In genomic region chr10:75032395-75032794, GRCm38 (mm10) we compare ENCODE assay signal across 9 mouse cellular contexts. TPM values are rescaled to one million over a fixed set of nuclear protein-coding genes. Genes with fewer than 3 reads are reported as not detected.
DNase-seq lines count a peak whose midpoint lies in the region; ATAC-seq and TF ChIP-seq lines count a peak whose summit lies in the region.
"Had no signal": no experiment of that assay in that cellular context is flagged by ENCODE, and none has a peak within 500 bp of the region (broad histone marks: within the 10 kb centered on the region; RNA-seq: fewer than 3 reads in every experiment).

TSS of gene Rsph14 (minus strand) at chr10:75032586.

- TF ChIP-seq EP300 in heart, postnatal 0 days (IDR thresholded peaks at IDR 0.05; ENCODE audit: low read depth) = no peak

- H3K4me2 ChIP-seq in embryonic facial prominence, embryonic 12.5 days (replicated peaks) = peak within 1 kb of the TSS; percentile 32; the same call in 1 of the 2 replicates
- H3K4me2 ChIP-seq in heart, postnatal 0 days (ENCODE audit: low read depth, low read length) = no peak within 1 kb of the TSS
- H3K4me2 ChIP-seq in intestine, postnatal 0 days (replicated peaks; ENCODE audit: low read depth) = no peak within 1 kb of the TSS

- H3K9ac ChIP-seq in embryonic facial prominence, embryonic 12.5 days = no peak within 1 kb of the TSS
- H3K9ac ChIP-seq in heart, postnatal 0 days (replicated peaks; ENCODE audit: low read depth, low read length) = no peak within 1 kb of the TSS
- H3K9ac ChIP-seq in intestine, postnatal 0 days (ENCODE audit: low read depth, low read length) = no peak within 1 kb of the TSS

- 16% methylated on average over 10 of the region's 10 CpGs for WGBS in embryonic facial prominence, embryonic 12.5 days
- 25% methylated on average over 10 of the region's 10 CpGs for WGBS in heart, postnatal 0 days
- WGBS in intestine, postnatal 0 days = 27% methylated on average over 10 of the region's 10 CpGs

- H3K36me3 ChIP-seq in embryonic facial prominence, embryonic 12.5 days = no peaks in the 10 kb centered on the region
- no peaks in the 10 kb centered on the region for H3K36me3 ChIP-seq in heart, postnatal 0 days (replicated peaks; ENCODE audit: control insufficient read depth, insufficient read depth, low read length)
- no peaks in the 10 kb centered on the region for H3K36me3 ChIP-seq in intestine, postnatal 0 days (ENCODE audit: control insufficient read depth, insufficient read depth)
- H3K36me3 ChIP-seq: G1E had no signal

- H3K27me3 ChIP-seq in embryonic facial prominence, embryonic 12.5 days = no peaks in the 10 kb centered on the region
- peaks cover 12% of the 10 kb centered on the region; the same call in 1 of the 2 replicates for H3K27me3 ChIP-seq in heart, postnatal 0 days (ENCODE audit: control insufficient read depth, insufficient read depth, low read length)
- no peaks in the 10 kb centered on the region for H3K27me3 ChIP-seq in intestine, postnatal 0 days (replicated peaks; ENCODE audit: control insufficient read depth, insufficient read depth, low read length)

- no peak for ATAC-seq in embryonic facial prominence, embryonic 12.5 days (ENCODE audit: insufficient number of reproducible peaks, insufficient read depth, low FRiP score, low TSS enrichment)
- 0 out of 2 replicates have a peak, but pooled peaks have one; percentile 12 for ATAC-seq in heart, postnatal 0 days (ENCODE audit: insufficient read depth, low read depth)
- ATAC-seq in intestine, postnatal 0 days = no peak

- H3K4me1 ChIP-seq in embryonic facial prominence, embryonic 12.5 days = peaks cover 20% of the 10 kb centered on the region
- 0 out of 2 replicates have a peak, but pooled peaks cover 3% of the 10 kb centered on the region for H3K4me1 ChIP-seq in heart, postnatal 0 days (ENCODE audit: control insufficient read depth, insufficient read depth)
- H3K4me1 ChIP-seq in intestine, postnatal 0 days (replicated peaks; ENCODE audit: control insufficient read depth, insufficient read depth, low read length) = peaks cover 4% of the 10 kb centered on the region; the same call in 1 of the 2 replicates

- no peak for TF ChIP-seq CTCF in heart, postnatal 0 days (IDR thresholded peaks at IDR 0.05; ENCODE audit: low read depth)
- TF ChIP-seq CTCF in intestine, postnatal 0 days (IDR thresholded peaks at IDR 0.05; ENCODE audit: low read depth) = no peak

- no peak within 1 kb of the TSS for H3K27ac ChIP-seq in embryonic facial prominence, embryonic 12.5 days
- no peak within 1 kb of the TSS for H3K27ac ChIP-seq in heart, postnatal 0 days (ENCODE audit: low read depth)
- H3K27ac ChIP-seq in intestine, postnatal 0 days (ENCODE audit: low read depth, low read length) = no peak within 1 kb of the TSS

- peak; percentile 72 for DNase-seq in urinary bladder, postnatal 14 days (ENCODE audit: low spot score)
- no peak for DNase-seq in urinary bladder, postnatal 10 days (ENCODE audit: low spot score)
- DNase-seq in heart, postnatal 0 days (ENCODE audit: low spot score) = peak; percentile 15
- DNase-seq in layer of hippocampus, adult 9-10 months (ENCODE audit: low spot score) = peak; percentile 52
- DNase-seq in lung, postnatal 36 days = peak; percentile 82
- peak; percentile 88 to 90 for DNase-seq in right cerebral cortex, adult 2 months (ENCODE audit: low spot score in 2 of 2)

- H3K4me3 ChIP-seq in embryonic facial prominence, embryonic 12.5 days = no peak within 1 kb of the TSS
- H3K4me3 ChIP-seq in heart, postnatal 0 days (ENCODE audit: low read depth, low read length) = no peak within 1 kb of the TSS
- H3K4me3 ChIP-seq in intestine, postnatal 0 days (ENCODE audit: low read depth, low read length) = no peak within 1 kb of the TSS

- no peaks in the 10 kb centered on the region for H3K9me3 ChIP-seq in embryonic facial prominence, embryonic 12.5 days
- no peaks in the 10 kb centered on the region for H3K9me3 ChIP-seq in heart, postnatal 0 days (replicated peaks; ENCODE audit: control insufficient read depth, low read length)
- no peaks in the 10 kb centered on the region for H3K9me3 ChIP-seq in intestine, postnatal 0 days (ENCODE audit: control insufficient read depth)

RNA-seq across cellular contexts. Expression of gene Rsph14, which starts in this region (rescaled TPM):
- polyA plus RNA-seq in embryonic facial prominence, embryonic 12.5 days (2016; fragmentation: Nextera tagmentation; extraction: Ambion mirVana) = not detected in 2 replicates
- 0.81 TPM in 1 of 2 replicates, not detected in the other for total RNA-seq in heart, postnatal 0 days (2014; rRNA removed; ENCODE audit: low replicate concordance)
- 0.47 TPM in 1 of 2 replicates, not detected in the other for polyA plus RNA-seq in heart, postnatal 0 days (2015; fragmentation: Nextera tagmentation; extraction: Ambion mirVana)
- not detected in 2 replicates for polyA plus RNA-seq in intestine, postnatal 0 days (2015; fragmentation: Nextera tagmentation; extraction: Ambion mirVana)
- polyA plus RNA-seq: G1E had no signal

Comparison
In these comparisons a context has a peak if more than half of its experiments do, and no peak if none do; other contexts are left out.
1. Peak in DNase-seq and ATAC-seq in heart, postnatal 0 days; RNA of the gene not detected or under 1 TPM.